Mouse (Mus musculus) kidney, postnatal 0 days (tissue): Measurements from ENCODE around the gene Gm4353. TPM values are rescaled to one million over a fixed set of nuclear protein-coding genes. Genes with fewer than 3 reads are reported as not detected.

ENCODE experiments used
- ATAC-seq: fragments of 200-750 bp; cut with Nextera tagmentation; replicated peaks from 2 replicates; pipeline ENCODE4 v1.8.0; 2017; ENCODE audit warnings: low read depth, moderate number of reproducible peaks, moderate TSS enrichment, moderate library complexity; ENCODE audit not compliant: low FRiP score
- DNase-seq: peaks from one replicate; pipeline ENCODE4 v3.0.0-alpha.2; 2016; ENCODE audit warnings: low spot score
- H3K27ac ChIP-seq: fragments of 300-500 bp; sonication (generic); 2 replicates; pipeline ENCODE4 v1.5.1; 2014; ENCODE audit warnings: mild to moderate bottlenecking
- H3K27me3 ChIP-seq: fragments of 300-500 bp; sonication (generic); 2 replicates; pipeline ENCODE4 v1.6.1; 2014; ENCODE audit warnings: low read length, mixed read lengths; ENCODE audit not compliant: insufficient read depth
- H3K36me3 ChIP-seq: fragments of 300-500 bp; sonication (generic); 2 replicates; pipeline ENCODE4 v1.6.1; 2014; ENCODE audit warnings: low read length, mixed read lengths; ENCODE audit not compliant: insufficient read depth
- H3K4me1 ChIP-seq: fragments of 300-500 bp; sonication (generic); replicated peaks from 2 replicates; pipeline ENCODE4 v1.6.1; 2014; ENCODE audit warnings: antibody characterized with exemption, low read length, mixed read lengths; ENCODE audit not compliant: insufficient read depth
- H3K4me2 ChIP-seq: fragments of 300-500 bp; sonication (generic); 2 replicates; pipeline ENCODE4 v1.6.1; 2014; ENCODE audit warnings: mild to moderate bottlenecking, low read length, moderate library complexity, mixed read lengths
- H3K4me3 ChIP-seq: fragments of 300-500 bp; sonication (generic); replicated peaks from 2 replicates; pipeline ENCODE4 v1.5.1; 2014; ENCODE audit warnings: low read depth, low read length
- H3K9ac ChIP-seq: fragments of 300-500 bp; sonication (generic); 2 replicates; pipeline ENCODE4 v1.6.1; 2014; ENCODE audit warnings: low read depth, low read length
- H3K9me3 ChIP-seq: fragments of 300-500 bp; sonication (generic); replicated peaks from 2 replicates; pipeline ENCODE4 v1.6.1; 2016; ENCODE audit warnings: low read length, inconsistent platforms, mixed read lengths
- CTCF ChIP-seq: IDR thresholded peaks from 2 replicates; pipeline ENCODE4 v1.5.1; 2016; ENCODE audit warnings: antibody characterized with exemption, low read depth, mild to moderate bottlenecking, moderate library complexity
- WGBS: fragments of 180-500 bp; shearing (Covaris S2); extraction: QIAGEN DNeasy Blood & Tissue Kit; methylation state at CpG from one replicate; pipeline ENCODE4 v1.1.7; 2014; 5-methylcytosine and 5-hydroxymethylcytosine counted together
- polyA plus RNA-seq: library from polyadenylated mRNA; unstranded; fragments of >200 nt; fragmentation: Nextera tagmentation; extraction: Ambion mirVana; gene quantifications from 2 replicates; pipeline ENCODE4 v1.2.1, GENCODE M21; 2015

Gene Gm4353
- polyA plus RNA-seq, 1 experiment from 2014 or later: 0.86 TPM

GRCm38 (mm10) chr7:116124057-116124456, 39.6 kb upstream of the Gm4353 start:
- Histone ChIP-seq H3K27ac (no peak overlapping the region), H3K27me3 (no peaks in the 10 kb centered on the region), H3K36me3 (0 out of 2 replicates have a peak, but pooled peaks cover 7% of the 10 kb centered on the region), H3K4me2 (no peak overlapping the region), H3K9me3 (no peaks in the 10 kb centered on the region), H3K9ac (no peak overlapping the region), H3K4me3 (no peak overlapping the region), H3K4me1 (no peaks in the 10 kb centered on the region)
- ATAC-seq (no peak), DNase-seq (no peak)
- TF ChIP-seq CTCF: no peak
- 80% methylated on average over 12 of the region's 12 CpGs for WGBS

- TF ChIP-seq CTCF: no peak
- H3K27me3 ChIP-seq: no peaks in the 10 kb centered on the region
- H3K9me3 ChIP-seq: no peaks in the 10 kb centered on the region
- H3K4me3 ChIP-seq: no peak overlapping the region
- ATAC-seq (no peak), DNase-seq (no peak)
- no peak overlapping the region for H3K4me2 ChIP-seq
- H3K4me1 ChIP-seq: no peaks in the 10 kb centered on the region
- WGBS: 78% methylated on average over 2 of the region's 2 CpGs
- H3K36me3 ChIP-seq: 0 out of 2 replicates have a peak, but pooled peaks cover 7% of the 10 kb centered on the region
- no peak overlapping the region for H3K9ac ChIP-seq
- H3K27ac ChIP-seq: no peak overlapping the region
Measured at GRCm38 (mm10) chr7:116123597-116123985, 39.2 kb upstream of the Gm4353 start.

GRCm38 (mm10) chr7:116122981-116123596, 38.7 kb upstream of the Gm4353 start:
- no peak overlapping the region for H3K4me3 ChIP-seq
- no peak overlapping the region for H3K27ac ChIP-seq
- TF ChIP-seq CTCF: no peak
- H3K9ac ChIP-seq: no peak overlapping the region
- H3K36me3 ChIP-seq: 0 out of 2 replicates have a peak, but pooled peaks cover 7% of the 10 kb centered on the region
- no peaks in the 10 kb centered on the region for H3K9me3 ChIP-seq
- H3K4me2 ChIP-seq: no peak overlapping the region
- H3K27me3 ChIP-seq: no peaks in the 10 kb centered on the region
- no peaks in the 10 kb centered on the region for H3K4me1 ChIP-seq
- DNase-seq: no peak
- ATAC-seq: no peak
- whole genome bisulfite sequencing: 62% methylated on average over 13 of the region's 13 CpGs

GRCm38 (mm10) chr7:116121202-116121601, 36.8 kb upstream of the Gm4353 start:
- H3K4me2 ChIP-seq: no peak overlapping the region
- TF ChIP-seq CTCF: no peak
- H3K36me3 ChIP-seq: 0 out of 2 replicates have a peak, but pooled peaks cover 7% of the 10 kb centered on the region
- no peaks in the 10 kb centered on the region for H3K9me3 ChIP-seq
- H3K9ac ChIP-seq: no peak overlapping the region
- no peak for ATAC-seq
- 85% methylated on average over 11 of the region's 11 CpGs for WGBS
- no peaks in the 10 kb centered on the region for H3K4me1 ChIP-seq
- no peak overlapping the region for H3K4me3 ChIP-seq
- H3K27ac ChIP-seq: no peak overlapping the region
- H3K27me3 ChIP-seq: no peaks in the 10 kb centered on the region
- no peak for DNase-seq

GRCm38 (mm10) chr7:116120737-116121136, 36.3 kb upstream of the Gm4353 start:
- WGBS: 88% methylated on average over 4 of the region's 4 CpGs
- Histone ChIP-seq H3K36me3 (0 out of 2 replicates have a peak, but pooled peaks cover 7% of the 10 kb centered on the region), H3K4me3 (no peak overlapping the region), H3K4me2 (no peak overlapping the region), H3K9me3 (no peaks in the 10 kb centered on the region), H3K27ac (no peak overlapping the region), H3K9ac (no peak overlapping the region), H3K4me1 (no peaks in the 10 kb centered on the region), H3K27me3 (no peaks in the 10 kb centered on the region)
- ATAC-seq: no peak
- no peak for DNase-seq
- TF ChIP-seq CTCF: no peak

GRCm38 (mm10) chr7:116119306-116119857, 34.9 kb upstream of the Gm4353 start:
- Histone ChIP-seq H3K27ac (no peak overlapping the region), H3K4me1 (no peaks in the 10 kb centered on the region), H3K4me3 (no peak overlapping the region), H3K4me2 (no peak overlapping the region), H3K9me3 (no peaks in the 10 kb centered on the region), H3K36me3 (0 out of 2 replicates have a peak, but pooled peaks cover 1% of the 10 kb centered on the region), H3K9ac (no peak overlapping the region), H3K27me3 (no peaks in the 10 kb centered on the region)
- no peak for DNase-seq
- ATAC-seq: no peak
- WGBS: 90% methylated on average over 1 of the region's 1 CpGs
- TF ChIP-seq CTCF: no peak
